ENCODE assay signal across 11 mouse cellular contexts in genomic region chr10:123183743-123184142, GRCm38 (mm10). TPM values are rescaled to one million over a fixed set of nuclear protein-coding genes. Genes with fewer than 3 reads are reported as not detected.
DNase-seq lines count a peak whose midpoint lies in the region; ATAC-seq and TF ChIP-seq lines count a peak whose summit lies in the region.
"Had no signal": no experiment of that assay in that cellular context is flagged by ENCODE, and none has a peak within 500 bp of the region (broad histone marks: within the 10 kb centered on the region; RNA-seq: fewer than 3 reads in every experiment).

No protein-coding gene starts in this region.

- no peak overlapping the region for H3K27ac ChIP-seq in intestine, embryonic 16.5 days (ENCODE audit: low read length)
- no peak overlapping the region for H3K27ac ChIP-seq in intestine, embryonic 15.5 days
- H3K27ac ChIP-seq: forebrain, embryonic 10.5 days; hindbrain, embryonic 15.5 days; midbrain, embryonic 10.5 days had no signal

- DNase-seq in G1E (ENCODE audit: low spot score) = peak; percentile 15
- no peak for DNase-seq in lung, postnatal 25 days (ENCODE audit: low spot score)
- no peak for DNase-seq in spleen, postnatal 14 days (ENCODE audit: low spot score in 2 of 2)
- DNase-seq: spleen, adult 18-20 months had no signal

- H3K4me1 ChIP-seq in intestine, embryonic 16.5 days (ENCODE audit: control insufficient read depth, insufficient read depth, low read length) = peaks cover 3% of the 10 kb centered on the region; the same call in 1 of the 2 replicates
- H3K4me1 ChIP-seq in intestine, embryonic 15.5 days (replicated peaks) = 0 out of 2 replicates have a peak, but pooled peaks cover 4% of the 10 kb centered on the region
- H3K4me1 ChIP-seq in G1E (ENCODE audit: insufficient read depth, low read depth, low read length) = peaks cover 47% of the 10 kb centered on the region
- peaks cover 67% of the 10 kb centered on the region for H3K4me1 ChIP-seq in megakaryocyte, embryonic 14.5 days

- no peak overlapping the region for H3K4me2 ChIP-seq in intestine, embryonic 16.5 days (ENCODE audit: low read depth, low read length)
- no peak overlapping the region for H3K4me2 ChIP-seq in intestine, embryonic 15.5 days (replicated peaks)
- H3K4me2 ChIP-seq: hindbrain, embryonic 15.5 days had no signal

- 54% methylated on average over 2 of the region's 2 CpGs for WGBS in intestine, embryonic 16.5 days
- 56% methylated on average over 2 of the region's 2 CpGs for WGBS in intestine, embryonic 15.5 days

- TF ChIP-seq CTCF in G1E (IDR thresholded peaks at IDR 0.05; ENCODE audit: low read depth, low read length) = no peak

- H3K9ac ChIP-seq in intestine, embryonic 16.5 days (ENCODE audit: low read depth, low read length) = no peak overlapping the region
- H3K9ac ChIP-seq in intestine, embryonic 15.5 days = no peak overlapping the region
- H3K9ac ChIP-seq: hindbrain, embryonic 15.5 days had no signal

- no peak overlapping the region for H3K4me3 ChIP-seq in intestine, embryonic 16.5 days (ENCODE audit: low read length)
- no peak overlapping the region for H3K4me3 ChIP-seq in intestine, embryonic 15.5 days (replicated peaks)
- no peak overlapping the region; the same call in 1 of the 2 replicates for H3K4me3 ChIP-seq in G1E (ENCODE audit: low read depth, low read length)
- peak overlapping the region; percentile 35 for H3K4me3 ChIP-seq in megakaryocyte, embryonic 14.5 days (replicated peaks)
- H3K4me3 ChIP-seq: forebrain, embryonic 10.5 days; hindbrain, embryonic 15.5 days; midbrain, embryonic 10.5 days had no signal

- H3K9me3 ChIP-seq in intestine, embryonic 16.5 days (ENCODE audit: control insufficient read depth, low read length) = no peaks in the 10 kb centered on the region
- no peaks in the 10 kb centered on the region for H3K9me3 ChIP-seq in intestine, embryonic 15.5 days
- no peaks in the 10 kb centered on the region for H3K9me3 ChIP-seq in G1E (replicated peaks)
- H3K9me3 ChIP-seq in megakaryocyte, embryonic 14.5 days = no peaks in the 10 kb centered on the region
- H3K9me3 ChIP-seq: forebrain, embryonic 10.5 days; hindbrain, embryonic 15.5 days; midbrain, embryonic 10.5 days had no signal

- no peaks in the 10 kb centered on the region for H3K36me3 ChIP-seq in intestine, embryonic 16.5 days (ENCODE audit: control insufficient read depth, insufficient read depth, low read length)
- H3K36me3 ChIP-seq in intestine, embryonic 15.5 days = peaks cover 6% of the 10 kb centered on the region; the same call in 1 of the 2 replicates
- H3K36me3 ChIP-seq in G1E (replicated peaks) = peaks cover 64% of the 10 kb centered on the region
- H3K36me3 ChIP-seq in megakaryocyte, embryonic 14.5 days (replicated peaks; ENCODE audit: low read length) = peaks cover 64% of the 10 kb centered on the region

- ATAC-seq in intestine, embryonic 16.5 days = 0 out of 2 replicates have a peak, but pooled peaks have one; percentile 26
- no peak for ATAC-seq in intestine, embryonic 15.5 days
- peak; percentile 79 for ATAC-seq in G1E (ENCODE audit: extremely low read depth, insufficient number of reproducible peaks, low FRiP score, poor library complexity, severe bottlenecking)
- 0 out of 2 replicates have a peak, but pooled peaks have one; percentile 16 for ATAC-seq in erythroid progenitor cell, adult 5-6 weeks (replicated peaks; ENCODE audit: low FRiP score, poor library complexity, severe bottlenecking)

- no peaks in the 10 kb centered on the region for H3K27me3 ChIP-seq in intestine, embryonic 16.5 days (replicated peaks; ENCODE audit: control insufficient read depth, insufficient read depth, low read length)
- H3K27me3 ChIP-seq in intestine, embryonic 15.5 days (replicated peaks) = no peaks in the 10 kb centered on the region
- H3K27me3 ChIP-seq in G1E (ENCODE audit: insufficient read depth, low read length) = no peaks in the 10 kb centered on the region
- no peaks in the 10 kb centered on the region for H3K27me3 ChIP-seq in megakaryocyte, embryonic 14.5 days (replicated peaks)
- H3K27me3 ChIP-seq: hindbrain, embryonic 15.5 days had no signal

RNA-seq across cellular contexts. Expression of gene Usp15, which starts 13.1 kb away (rescaled TPM):
- polyA plus RNA-seq in intestine, embryonic 16.5 days (2015; fragmentation: Nextera tagmentation; extraction: Ambion mirVana) = 63.5 and 65.9 TPM in 2 replicates
- polyA plus RNA-seq in intestine, embryonic 15.5 days (2015; fragmentation: Nextera tagmentation; extraction: Ambion mirVana) = 68.4 and 76.3 TPM in 2 replicates
- total RNA-seq in G1E (2014; fragmentation: Nextera tagmentation) (147 and 155 TPM in 2 replicates), G1E (2017) (148 and 160 TPM in 2 replicates)
- 8.7 and 21.7 TPM in 2 replicates for polyA plus RNA-seq in G1E (2012)
- 405 and 417 TPM in 2 replicates for total RNA-seq in erythroid progenitor cell, adult 5-6 weeks (2015; ENCODE audit: low replicate concordance)
- 704 and 813 TPM in 2 replicates for total RNA-seq in erythroid progenitor cell, adult 5-6 weeks (2017; ENCODE audit: low replicate concordance)
- 0.87 and 7.8 TPM in 2 replicates for polyA plus RNA-seq in megakaryocyte, embryonic 14.5 days (2012; ENCODE audit: insufficient read depth, low replicate concordance)
